Mouse (Mus musculus): ENCODE measurements around the gene Fam240a. TPM values are rescaled to one million over a fixed set of nuclear protein-coding genes. Genes with fewer than 3 reads are reported as not detected.

Gene Fam240a
- not detected in 2 replicates for polyA plus RNA-seq (2012; rRNA removed)

GRCm38 (mm10) chr9:110916786-110917185, at the start of gene Fam240a:
TSS of gene Fam240a (minus strand) at chr9:110916861.

DNA sequence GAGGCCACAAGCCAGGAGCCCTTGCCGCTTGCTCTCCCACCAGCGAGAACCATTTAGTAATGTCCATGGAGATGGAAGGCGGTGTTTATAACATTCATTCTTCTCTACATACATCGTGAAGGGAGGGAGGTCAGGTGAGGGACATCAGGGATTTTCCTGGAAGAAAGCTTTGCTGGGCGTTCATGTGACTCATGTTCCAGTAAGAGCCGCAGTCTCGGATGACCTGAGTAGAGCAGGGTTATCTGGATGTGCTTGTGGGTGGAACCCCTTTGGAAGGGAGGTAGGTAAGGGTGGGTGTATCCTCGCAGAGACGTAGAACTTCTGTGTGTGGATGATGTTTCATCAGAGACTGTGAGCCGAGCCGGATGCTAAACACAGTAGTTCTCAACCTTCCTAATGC, 34.7 kb upstream of the Fam240a start, which contains the start of gene Lrrc2:
Lrrc2 (plus strand) TSS at position 149 of the 400 bp plus-strand sequence.

GRCm38 (mm10) chr9:110945926-110946325, 29.3 kb upstream of the Fam240a start, which contains the start of gene Tdgf1:
TSS of gene Tdgf1 (minus strand) at chr9:110946158.

DNA sequence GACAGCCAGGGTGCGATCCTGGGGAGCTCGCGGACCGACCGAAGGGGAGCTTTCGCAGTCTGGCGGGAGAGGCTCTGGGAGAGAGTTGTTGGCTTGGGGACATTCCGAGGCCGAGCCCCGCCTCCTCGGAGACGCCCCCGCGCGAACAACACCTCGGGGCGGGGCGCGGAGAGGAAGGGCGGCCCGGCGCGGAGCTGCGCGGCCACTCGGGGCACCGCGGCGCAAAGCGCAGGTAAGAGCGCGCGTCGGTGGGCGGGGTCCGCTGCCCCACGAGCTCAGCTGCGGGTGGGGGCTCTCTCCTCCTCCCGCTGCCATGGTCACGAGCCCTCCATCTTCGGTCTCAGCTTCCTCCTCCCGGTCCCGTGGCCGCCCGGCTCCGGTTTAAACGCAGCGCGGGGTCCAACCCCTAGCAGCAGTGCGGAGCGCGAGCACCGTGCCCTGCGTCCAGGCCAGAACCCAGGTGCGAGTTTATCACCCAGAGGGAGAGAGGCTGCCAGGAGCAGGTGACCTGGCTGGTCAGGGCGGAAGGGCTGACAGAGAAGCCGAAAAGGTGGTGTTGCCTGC, 36.6 kb downstream of the Fam240a start, which contains the start of gene Tmie:
Tmie (minus strand) TSS at position 116 of the 564 bp plus-strand sequence.

DNA sequence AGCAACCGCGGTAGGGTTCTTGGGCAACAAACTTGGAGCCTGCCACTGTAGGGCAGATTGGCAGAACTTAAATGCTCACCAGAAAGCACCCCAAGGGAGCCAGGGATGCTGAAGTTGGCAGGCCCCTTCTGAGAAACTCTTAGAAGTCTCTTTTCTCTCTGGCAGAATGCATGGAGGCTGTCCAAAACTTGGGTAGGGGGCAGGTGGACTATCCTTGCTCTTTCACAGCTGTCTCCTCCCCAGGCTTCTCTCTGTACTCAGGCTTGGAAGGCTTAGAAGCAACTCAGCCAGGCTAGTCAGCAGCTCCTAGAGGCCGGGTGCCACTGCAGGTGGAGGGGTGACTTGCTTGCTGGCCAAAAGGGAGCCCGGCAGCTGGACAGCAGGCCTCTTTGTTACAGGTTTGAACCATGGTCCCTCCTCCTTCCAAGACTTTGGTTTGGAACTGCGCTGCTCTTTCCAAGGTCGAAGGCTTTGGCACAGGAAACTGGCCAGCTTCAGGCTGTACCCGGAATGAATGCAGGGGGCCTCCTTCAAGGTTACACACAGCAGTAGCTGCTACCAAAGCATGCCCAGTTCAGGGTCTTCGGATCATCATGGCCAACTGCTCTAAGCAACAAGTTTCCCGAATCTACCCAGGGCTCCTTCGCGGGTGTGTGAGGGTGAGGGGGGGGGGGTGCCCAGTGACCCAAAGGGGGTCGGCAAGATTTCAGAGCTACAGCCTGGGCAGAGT, 37.3 kb downstream of the Fam240a start, which contains the start of gene Als2cl:
Als2cl (plus strand) TSS at position 680 of the 730 bp plus-strand sequence.

Other genes starting within 250 kb of the Fam240a start
- 55.4 and 63.3 TPM in 2 replicates for gene Myl3, start 175.0 kb downstream of the Fam240a start, polyA plus RNA-seq (2012; rRNA removed)
- gene Pth1r, start 169.7 kb downstream of the Fam240a start, polyA plus RNA-seq (2012; rRNA removed) = 22.0 and 55.9 TPM in 2 replicates
- 0.05 TPM in 1 of 2 replicates, not detected in the other for gene Prss42, start 118.7 kb downstream of the Fam240a start, polyA plus RNA-seq (2012; rRNA removed)
- gene Prss44, start 102.9 kb downstream of the Fam240a start, polyA plus RNA-seq (2012; rRNA removed) = not detected in 2 replicates
- gene Prss43, start 90.2 kb downstream of the Fam240a start, polyA plus RNA-seq (2012; rRNA removed) = not detected in 2 replicates
- not detected in 2 replicates for gene Prss45, start 82.3 kb downstream of the Fam240a start, polyA plus RNA-seq (2012; rRNA removed)
- gene Prss46, start 72.4 kb downstream of the Fam240a start, polyA plus RNA-seq (2012; rRNA removed) = not detected in 2 replicates
- 0.63 and 1.2 TPM in 2 replicates for gene Prss50, start 58.9 kb downstream of the Fam240a start, polyA plus RNA-seq (2012; rRNA removed)
- gene Als2cl, start 37.0 kb downstream of the Fam240a start, polyA plus RNA-seq (2012; rRNA removed) = 2.3 and 3.2 TPM in 2 replicates
- gene Tmie, start 36.7 kb downstream of the Fam240a start, polyA plus RNA-seq (2012; rRNA removed) = 0.24 and 0.40 TPM in 2 replicates
- gene Tdgf1, start 29.3 kb upstream of the Fam240a start, polyA plus RNA-seq (2012; rRNA removed) = 0.06 TPM in 2 replicates
- 0.04 and 0.07 TPM in 2 replicates for gene Lrrc2, start 34.7 kb upstream of the Fam240a start, polyA plus RNA-seq (2012; rRNA removed)
- gene Rtp3, start 73.7 kb upstream of the Fam240a start, polyA plus RNA-seq (2012; rRNA removed) = 0.75 and 0.91 TPM in 2 replicates
- gene Ltf, start 102.4 kb upstream of the Fam240a start, polyA plus RNA-seq (2012; rRNA removed) = 0.56 and 0.65 TPM in 2 replicates
- 0.80 and 1.2 TPM in 2 replicates for gene Ccrl2, start 140.7 kb upstream of the Fam240a start, polyA plus RNA-seq (2012; rRNA removed)
- 48.8 and 73.3 TPM in 2 replicates for gene Lrrfip2, start 200.7 kb upstream of the Fam240a start, polyA plus RNA-seq (2012; rRNA removed)